ENCODE assay signal across 16 mouse cellular contexts in genomic region chr4:154245342-154245741, GRCm38 (mm10). TPM values are rescaled to one million over a fixed set of nuclear protein-coding genes. Genes with fewer than 3 reads are reported as not detected.
DNase-seq lines count a peak whose midpoint lies in the region; ATAC-seq and TF ChIP-seq lines count a peak whose summit lies in the region.
"Had no signal": no experiment of that assay in that cellular context is flagged by ENCODE, and none has a peak within 500 bp of the region (broad histone marks: within the 10 kb centered on the region; RNA-seq: fewer than 3 reads in every experiment).

No protein-coding gene starts in this region.

- in situ Hi-C loops in Patski (cut with MboI; ENCODE audit: low pct_unique_long_range_greater_than_20kb): loop anchor here (25.0 kb wide), 1 partner anchor 1758 kb away; the partner anchor contains the start of genes Kcnab2 and Nphp4

- no peak overlapping the region for H3K4me3 ChIP-seq in hindbrain, postnatal 0 days (ENCODE audit: low read length)
- no peak overlapping the region for H3K4me3 ChIP-seq in hindbrain, embryonic 16.5 days (ENCODE audit: low read length)
- no peak overlapping the region for H3K4me3 ChIP-seq in limb, embryonic 15.5 days
- H3K4me3 ChIP-seq: forebrain, embryonic 13.5 days; hindbrain, embryonic 15.5 days had no signal

- no peak for TF ChIP-seq CTCF in hindbrain, postnatal 0 days (IDR thresholded peaks at IDR 0.05; ENCODE audit: low read depth)
- TF ChIP-seq CTCF in Patski (IDR thresholded peaks at IDR 0.05): no peak
- no peak for TF ChIP-seq CTCF in brain, embryonic 14.5 days (IDR thresholded peaks at IDR 0.05; ENCODE audit: borderline replicate concordance, extremely low read depth, insufficient read depth, insufficient read length)

- CTCF ChIA-PET in Patski (lab: Charles Lee): interaction anchor here (1.3 kb wide), 1 partner anchor 18 kb away, joined by 4 read pairs; no protein-coding TSS in a partner anchor

- WGBS in hindbrain, postnatal 0 days: 42% methylated on average over 7 of the region's 7 CpGs
- WGBS in hindbrain, embryonic 16.5 days: 65% methylated on average over 7 of the region's 7 CpGs
- 29% methylated on average over 7 of the region's 7 CpGs for WGBS in limb, embryonic 15.5 days

- H3K27me3 ChIP-seq in hindbrain, postnatal 0 days (ENCODE audit: insufficient read depth, low read length): no peaks in the 10 kb centered on the region
- H3K27me3 ChIP-seq in hindbrain, embryonic 16.5 days (replicated peaks; ENCODE audit: control insufficient read depth, insufficient read depth, low read length): no peaks in the 10 kb centered on the region; the same call in 1 of the 2 replicates
- no peaks in the 10 kb centered on the region for H3K27me3 ChIP-seq in Patski
- no peaks in the 10 kb centered on the region for H3K27me3 ChIP-seq in limb, embryonic 15.5 days
- H3K27me3 ChIP-seq: forebrain, embryonic 13.5 days; hindbrain, embryonic 15.5 days had no signal

- POLR2A ChIA-PET in Patski (lab: Charles Lee): interaction anchor here (1.1 kb wide), 1 partner anchor 9 kb away, joined by 3 read pairs; no protein-coding TSS in a partner anchor

- peak; percentile 39 for DNase-seq in hindbrain, postnatal 0 days (ENCODE audit: low spot score)
- no peak for DNase-seq in Patski (ENCODE audit: low read depth, low spot score)
- peak; percentile 19 for DNase-seq in brain, embryonic 14.5 days (ENCODE audit: low read depth)
- no peak for DNase-seq in right cerebral cortex, postnatal 36 days (ENCODE audit: low spot score in 2 of 2)
- no peak for DNase-seq in testis, postnatal 10 days (ENCODE audit: low spot score)
- DNase-seq: cerebellum, postnatal 14 days; kidney, adult 8-10 months; liver, postnatal 0 days; lung, postnatal 4 days; midbrain, embryonic 14.5 days; thymus, postnatal 36 days had no signal

- H3K4me2 ChIP-seq in hindbrain, postnatal 0 days (ENCODE audit: low read depth, low read length): no peak overlapping the region
- no peak overlapping the region for H3K4me2 ChIP-seq in hindbrain, embryonic 16.5 days (ENCODE audit: low read length)
- peak overlapping the region; percentile 0; the same call in 1 of the 2 replicates for H3K4me2 ChIP-seq in limb, embryonic 15.5 days
- H3K4me2 ChIP-seq: forebrain, embryonic 13.5 days; hindbrain, embryonic 15.5 days had no signal

- H3K36me3 ChIP-seq in hindbrain, postnatal 0 days (ENCODE audit: insufficient read depth, low read length): no peaks in the 10 kb centered on the region
- H3K36me3 ChIP-seq in hindbrain, embryonic 16.5 days (ENCODE audit: control insufficient read depth, insufficient read depth, low read length): no peaks in the 10 kb centered on the region
- peaks cover 4% of the 10 kb centered on the region; the same call in 1 of the 2 replicates for H3K36me3 ChIP-seq in limb, embryonic 15.5 days
- H3K36me3 ChIP-seq: hindbrain, embryonic 15.5 days had no signal

- ATAC-seq in hindbrain, postnatal 0 days: no peak
- no peak for ATAC-seq in hindbrain, embryonic 16.5 days
- peak; percentile 34 for ATAC-seq in Patski
- ATAC-seq in limb, embryonic 15.5 days (ENCODE audit: insufficient number of reproducible peaks, low FRiP score, low TSS enrichment, low read depth): no peak
- ATAC-seq: activated CD4-positive, CD25-positive, alpha-beta regulatory T cell, adult 4 months; forebrain, embryonic 13.5 days; liver, postnatal 0 days had no signal

- no peaks in the 10 kb centered on the region for H3K9me3 ChIP-seq in hindbrain, postnatal 0 days (ENCODE audit: low read length)
- no peaks in the 10 kb centered on the region for H3K9me3 ChIP-seq in hindbrain, embryonic 16.5 days (ENCODE audit: control insufficient read depth, low read length)
- no peaks in the 10 kb centered on the region for H3K9me3 ChIP-seq in limb, embryonic 15.5 days
- H3K9me3 ChIP-seq: forebrain, embryonic 13.5 days; hindbrain, embryonic 15.5 days had no signal

- H3K9ac ChIP-seq in hindbrain, postnatal 0 days (replicated peaks; ENCODE audit: low read length): peak overlapping the region; percentile 10; the same call in 1 of the 2 replicates
- no peak overlapping the region for H3K9ac ChIP-seq in hindbrain, embryonic 16.5 days (ENCODE audit: low read depth, low read length)
- no peak overlapping the region for H3K9ac ChIP-seq in limb, embryonic 15.5 days
- H3K9ac ChIP-seq: forebrain, embryonic 13.5 days; hindbrain, embryonic 15.5 days; liver, postnatal 0 days had no signal

- H3K4me1 ChIP-seq in hindbrain, postnatal 0 days (ENCODE audit: insufficient read depth, low read length): no peaks in the 10 kb centered on the region
- peaks cover 4% of the 10 kb centered on the region; the same call in 1 of the 2 replicates for H3K4me1 ChIP-seq in hindbrain, embryonic 16.5 days (ENCODE audit: control insufficient read depth, insufficient read depth, low read depth, low read length)
- peaks cover 75% of the 10 kb centered on the region for H3K4me1 ChIP-seq in limb, embryonic 15.5 days

- H3K27ac ChIP-seq in hindbrain, postnatal 0 days: no peak overlapping the region
- H3K27ac ChIP-seq in hindbrain, embryonic 16.5 days (ENCODE audit: low read depth, low read length): no peak overlapping the region
- peak overlapping the region; percentile 73 for H3K27ac ChIP-seq in limb, embryonic 15.5 days
- H3K27ac ChIP-seq: forebrain, embryonic 13.5 days; hindbrain, embryonic 15.5 days had no signal

- no peak for TF ChIP-seq POLR2A in brain, embryonic 14.5 days (IDR thresholded peaks at IDR 0.05; ENCODE audit: borderline replicate concordance, extremely low read depth, insufficient read depth, insufficient read length, poor library complexity, severe bottlenecking)

RNA-seq across cellular contexts. Expression of gene Arhgef16, which starts 56.1 kb away (rescaled TPM):
- total RNA-seq in hindbrain, postnatal 0 days (2014; rRNA removed): 4.3 and 5.3 TPM in 2 replicates
- 2.0 and 2.6 TPM in 2 replicates for polyA plus RNA-seq in hindbrain, postnatal 0 days (2015; fragmentation: Nextera tagmentation; extraction: Ambion mirVana)
- 1.8 and 2.6 TPM in 2 replicates for polyA plus RNA-seq in hindbrain, embryonic 16.5 days (2015; fragmentation: Nextera tagmentation; extraction: Ambion mirVana)
- polyA plus RNA-seq in Patski (2021): 1.6 TPM
- polyA plus RNA-seq in brain, embryonic 14.5 days (2012; rRNA removed): 0.67 and 1.2 TPM in 2 replicates
- polyA plus RNA-seq in limb, embryonic 15.5 days (2015; fragmentation: Nextera tagmentation; extraction: Ambion mirVana): 5.5 and 6.5 TPM in 2 replicates

Comparison
In these comparisons a context has a peak if more than half of its experiments do, and no peak if none do; other contexts are left out.
1. DNase-seq: peak in hindbrain, postnatal 0 days (single experiment) and brain, embryonic 14.5 days (single experiment); none in Patski (single experiment), right cerebral cortex, postnatal 36 days (0 of 2) and testis, postnatal 10 days (single experiment).